Mouse (Mus musculus): ENCODE data around the gene Cryba1.

Cryba1 gene

DNA sequence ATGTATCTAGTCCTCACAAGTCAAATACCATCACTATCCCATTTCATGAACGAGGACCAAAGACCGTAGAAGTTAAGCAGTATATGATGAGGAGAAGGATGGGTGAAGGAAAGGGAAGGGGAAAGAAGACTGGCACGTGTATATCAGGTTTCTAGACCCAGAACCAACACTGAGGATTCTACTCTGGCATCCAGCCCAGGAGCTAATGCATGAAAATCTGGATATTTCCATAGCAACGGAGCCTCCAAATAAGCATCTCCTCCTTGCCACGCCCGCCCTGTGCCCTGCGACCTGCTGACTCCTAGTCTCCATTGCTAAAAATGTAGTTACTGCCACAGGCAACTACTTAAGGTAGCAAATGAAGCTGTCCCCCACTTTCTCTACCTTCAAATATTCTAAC, 317 bp downstream of the Cryba1 start:
- in situ Hi-C loops (cut with MboI; ENCODE audit: unreplicated experiment in 2 of 2): no loop called here

DNA sequence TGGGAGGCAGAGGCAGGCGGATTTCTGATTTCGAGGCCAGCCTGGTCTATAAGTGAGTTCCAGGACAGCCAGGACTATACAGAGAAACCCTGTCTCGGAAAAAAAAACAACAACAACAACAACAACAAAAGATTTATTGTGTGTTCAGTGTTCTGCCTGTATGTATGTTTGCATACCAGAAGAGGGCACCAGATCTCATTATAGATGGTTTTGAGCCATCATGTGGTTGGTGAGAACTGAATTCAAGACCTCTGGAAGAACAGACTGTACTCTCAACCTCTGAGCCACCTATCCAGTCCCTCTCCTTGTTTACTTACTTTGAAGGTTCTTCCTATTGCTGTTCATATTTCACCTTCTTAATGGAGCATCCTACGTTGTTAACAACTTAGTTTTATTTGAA, 3.7 kb downstream of the Cryba1 start:
- in situ Hi-C loops (cut with MboI; ENCODE audit: unreplicated experiment in 2 of 2): no loop called here

DNA sequence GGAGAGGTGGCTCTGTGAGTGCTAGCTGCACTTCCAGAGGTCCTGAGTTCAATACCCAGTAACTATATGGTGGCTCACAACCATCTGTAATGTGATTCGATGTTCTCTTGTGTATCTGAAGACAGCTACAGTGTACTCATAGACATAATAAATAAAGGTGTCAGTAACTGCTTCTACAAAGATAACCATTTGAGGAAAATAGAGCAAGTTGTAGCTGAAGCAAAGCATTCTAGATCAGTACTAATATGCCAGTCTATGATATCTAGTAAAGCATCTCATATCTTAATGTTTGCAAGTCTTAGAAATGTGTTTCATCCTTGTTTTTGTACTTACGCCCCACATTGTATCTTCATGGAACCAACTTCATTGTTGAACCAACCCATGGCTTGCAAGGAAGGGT, 6.0 kb downstream of the Cryba1 start:
- in situ Hi-C loops (cut with MboI; ENCODE audit: unreplicated experiment in 2 of 2): no loop called here

DNA sequence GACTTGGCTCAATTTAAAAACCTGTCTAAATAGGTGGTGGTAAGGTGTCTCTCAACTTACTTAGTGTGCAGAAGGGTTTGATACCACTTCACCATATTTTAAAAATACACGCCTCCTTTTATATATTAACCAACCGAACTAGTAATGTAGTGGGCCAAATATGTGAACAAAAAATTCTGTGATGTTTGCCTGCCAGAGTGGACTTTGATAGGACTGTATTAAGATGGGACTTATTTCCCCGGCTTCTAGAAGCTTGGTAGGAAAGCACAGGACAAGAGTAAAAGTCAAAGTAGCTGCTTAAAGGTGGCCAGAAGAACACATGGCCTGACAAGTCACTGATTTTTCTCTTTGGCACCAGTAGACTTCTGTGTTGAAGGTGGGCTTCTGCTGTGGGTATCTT, 11.3 kb downstream of the Cryba1 start:
- in situ Hi-C loops (cut with MboI; ENCODE audit: unreplicated experiment in 2 of 2): no loop called here

DNA sequence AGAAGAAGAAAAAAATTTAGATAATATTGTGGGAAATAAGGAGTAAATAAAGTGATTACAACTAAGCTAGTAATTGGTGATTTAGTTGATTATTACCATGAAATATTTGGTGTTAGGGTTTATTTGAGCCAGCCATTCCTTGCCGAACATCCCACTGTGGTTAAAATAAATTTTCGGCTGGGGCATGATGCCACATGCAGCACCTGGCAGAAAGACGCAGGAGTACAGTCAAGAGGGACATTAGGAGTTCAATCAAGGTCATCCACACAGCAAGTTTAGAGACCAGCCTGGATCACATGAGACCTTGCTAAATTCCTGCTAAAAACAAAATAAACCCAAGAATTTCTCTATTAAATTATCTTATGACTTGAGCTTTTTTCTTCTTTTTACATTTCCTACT, 16.0 kb downstream of the Cryba1 start:
- in situ Hi-C loops (cut with MboI; ENCODE audit: unreplicated experiment in 2 of 2): no loop called here

DNA sequence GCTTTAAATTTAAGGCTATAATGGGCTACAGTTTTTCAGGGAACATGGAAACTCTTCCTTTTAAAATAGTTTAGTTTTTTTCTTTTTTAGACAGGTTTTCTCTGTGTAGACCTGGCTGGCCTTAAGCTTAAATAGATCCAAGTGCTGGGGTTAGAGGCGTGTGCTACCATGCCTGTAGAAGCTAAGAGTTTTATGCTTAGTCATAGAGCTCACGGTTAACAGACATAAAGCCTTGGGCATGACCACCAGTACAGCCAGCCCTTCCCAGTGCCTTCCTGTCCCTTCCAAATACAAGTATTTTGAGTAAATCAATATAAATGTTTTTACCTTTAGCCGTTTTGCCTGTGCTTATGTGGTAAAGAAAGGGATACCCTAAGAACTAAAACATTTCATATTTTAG, 19.2 kb downstream of the Cryba1 start:
- in situ Hi-C loops (cut with MboI; ENCODE audit: unreplicated experiment in 2 of 2): no loop called here

DNA sequence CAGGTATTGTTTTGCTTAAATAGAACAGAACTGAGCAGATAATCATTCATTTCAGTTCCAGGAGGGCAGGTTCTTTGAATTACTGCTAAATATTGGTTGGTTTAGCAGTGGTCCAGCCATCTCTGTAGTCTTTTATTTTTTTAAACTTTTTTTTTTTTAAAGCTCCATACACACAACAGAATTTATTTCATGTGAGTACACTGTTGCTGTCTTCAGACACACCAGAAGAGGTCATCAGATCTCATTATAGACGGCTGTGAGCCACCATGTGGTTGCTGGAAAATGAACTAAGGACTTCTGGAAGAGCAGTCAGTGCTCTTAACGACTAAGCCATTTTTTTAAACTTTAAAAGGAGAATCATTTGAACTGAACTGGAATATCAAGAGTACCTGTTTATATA, 27.9 kb downstream of the Cryba1 start:
- in situ Hi-C loops (cut with MboI; ENCODE audit: unreplicated experiment in 2 of 2): no loop called here

DNA sequence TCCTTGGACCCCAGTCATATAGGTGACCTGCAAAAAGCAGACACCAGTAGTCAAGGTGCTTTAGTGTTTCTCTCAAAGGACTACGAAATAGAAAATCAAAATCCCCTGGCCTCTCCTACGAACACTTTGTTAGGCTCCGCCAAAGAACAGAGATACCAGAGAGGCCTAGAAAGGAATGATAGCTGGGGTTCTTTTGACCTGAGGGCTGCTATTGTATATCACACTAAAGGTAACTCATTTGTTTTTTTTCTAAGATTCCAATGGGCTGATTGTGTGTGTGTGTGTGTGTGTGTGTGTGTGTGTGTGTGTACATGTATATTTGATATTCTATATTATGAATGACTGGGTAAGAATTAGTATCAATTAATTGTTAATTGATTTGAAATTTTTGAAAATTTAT, 32.1 kb downstream of the Cryba1 start:
- in situ Hi-C loops (cut with MboI; ENCODE audit: unreplicated experiment in 2 of 2): no loop called here

DNA sequence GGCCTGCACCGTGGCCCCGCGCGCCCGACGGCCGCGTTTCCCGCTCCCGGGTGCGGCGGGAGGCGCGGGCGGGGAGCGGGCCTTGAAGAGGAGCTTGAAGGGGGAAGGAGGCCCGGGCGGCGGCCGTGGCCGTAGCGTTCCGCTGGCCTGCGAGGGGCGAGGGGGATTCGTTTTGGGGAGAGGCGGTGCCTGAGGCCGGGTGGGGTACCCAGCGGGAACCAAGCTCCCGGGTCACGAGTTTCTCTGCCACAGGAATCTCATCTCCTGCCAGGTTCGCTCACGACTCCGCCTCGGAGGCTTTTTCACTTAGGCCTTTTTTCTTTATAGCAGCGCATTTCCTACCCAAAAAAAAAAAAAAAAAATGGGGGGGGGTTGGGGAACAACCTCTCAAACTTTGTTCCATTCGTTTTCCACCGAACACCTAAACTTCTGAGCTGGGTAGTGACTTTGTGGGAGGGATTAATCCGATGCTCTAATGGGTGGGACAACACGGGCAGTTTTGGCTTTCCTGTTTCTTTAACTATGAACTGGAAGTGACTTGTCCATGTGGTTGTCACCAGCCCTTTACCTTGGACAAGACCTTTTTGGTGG, 37.4 kb downstream of the Cryba1 start:
- in situ Hi-C loops (cut with MboI; ENCODE audit: unreplicated experiment in 2 of 2): no loop called here

DNA sequence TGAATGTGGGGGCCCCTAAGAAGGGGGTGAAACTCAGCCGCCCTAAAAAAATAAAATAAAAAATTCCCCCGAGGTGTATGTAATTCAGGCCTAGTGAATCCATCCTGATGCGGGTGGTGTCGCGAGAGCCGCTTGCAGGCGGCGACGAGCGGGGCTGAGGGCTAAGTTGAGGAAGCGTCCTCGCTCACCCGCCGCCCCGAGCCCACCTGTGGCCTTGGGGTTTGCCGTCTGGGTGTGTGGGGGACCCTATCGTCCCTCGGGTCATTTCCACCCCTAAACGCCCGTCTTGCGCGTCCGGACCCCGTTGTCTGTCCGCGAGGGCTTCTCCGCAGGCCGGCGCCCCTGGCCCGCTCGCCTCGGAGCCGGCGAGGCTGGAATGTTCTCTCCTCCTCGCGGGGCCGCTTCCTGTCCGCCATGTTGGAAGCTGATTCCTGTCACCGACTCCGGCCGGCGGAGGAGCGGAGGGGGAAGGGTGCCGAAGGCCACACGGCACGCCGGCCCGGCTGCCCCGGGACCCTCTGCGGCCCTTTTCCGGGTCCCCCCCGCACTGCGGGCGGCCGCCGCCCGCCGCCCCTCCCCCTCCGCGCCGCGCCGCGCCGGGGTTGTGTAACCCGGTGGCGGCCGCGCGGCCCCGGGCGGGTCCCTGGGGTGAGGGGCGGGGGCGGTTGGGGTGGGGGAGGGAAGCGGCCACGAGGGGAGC, 38.1 kb downstream of the Cryba1 start:
- in situ Hi-C loops (cut with MboI; ENCODE audit: unreplicated experiment in 2 of 2): no loop called here

DNA sequence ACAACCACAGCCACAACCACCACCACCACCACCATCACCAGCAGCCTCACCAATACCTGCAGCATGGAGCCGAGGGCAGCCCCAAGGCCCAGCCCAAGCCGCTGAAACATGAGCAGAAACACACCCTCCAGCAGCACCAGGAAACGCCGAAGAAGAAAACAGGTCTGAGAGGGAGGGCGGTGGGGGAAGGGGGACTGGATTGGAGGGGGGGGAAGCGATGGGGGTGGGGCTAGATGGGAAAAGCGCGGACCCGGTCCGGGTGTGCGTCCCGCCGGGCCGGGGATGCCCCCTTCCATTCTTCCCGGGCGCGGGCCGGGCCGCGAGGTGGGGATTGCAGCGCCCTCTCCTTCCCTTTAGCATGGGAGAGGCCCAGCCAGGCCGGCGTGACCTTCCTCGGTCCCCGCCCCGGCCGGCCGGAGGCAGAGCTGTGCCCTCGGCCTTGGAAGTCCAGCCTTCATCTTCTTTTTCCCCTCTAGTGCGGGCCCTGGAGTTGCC, 38.7 kb downstream of the Cryba1 start:
- in situ Hi-C loops (cut with MboI; ENCODE audit: unreplicated experiment in 2 of 2): no loop called here

DNA sequence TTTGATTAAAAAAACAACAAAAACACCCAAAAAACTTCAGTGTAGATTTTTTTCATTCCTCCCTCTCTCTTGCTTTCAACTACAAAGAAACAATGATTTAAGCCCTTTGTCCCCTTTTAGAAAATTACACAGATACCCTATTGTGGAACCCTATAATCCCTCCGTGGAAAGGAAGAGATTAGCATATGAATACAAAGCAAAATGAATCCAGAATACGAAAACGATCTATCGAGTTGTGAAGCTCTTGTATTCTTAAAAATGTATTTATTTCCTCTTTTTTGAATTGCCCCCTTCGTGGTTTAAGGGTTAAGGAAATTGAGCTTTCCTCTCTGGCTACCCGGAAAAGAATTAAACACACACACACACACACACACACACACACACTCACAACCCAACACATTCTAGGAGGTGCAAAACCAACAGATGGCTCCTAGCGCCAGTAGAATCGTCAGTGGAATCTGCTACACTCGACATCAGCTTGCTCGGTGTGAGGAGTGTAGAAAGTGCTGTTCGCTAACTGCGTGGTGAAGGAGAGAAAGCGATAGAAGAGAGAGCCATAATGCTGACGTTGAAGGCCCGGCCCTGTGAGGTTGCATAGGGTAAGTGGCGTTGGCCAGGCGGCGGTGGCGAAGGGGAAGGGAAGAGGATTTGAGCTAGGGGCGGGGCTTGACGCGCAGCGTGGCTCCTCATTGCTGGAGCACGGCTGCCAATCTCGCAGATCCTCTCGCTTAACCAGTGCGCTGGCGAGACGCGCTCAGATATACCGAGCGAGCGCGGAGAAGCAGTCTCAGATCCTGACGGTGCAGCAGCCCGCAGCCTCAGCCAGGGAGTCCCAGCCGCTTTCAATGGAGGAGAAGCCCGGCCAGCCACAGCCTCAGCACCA, 39.5 kb downstream of the Cryba1 start, which contains the start of gene Nufip2:
Gene Nufip2, plus strand, starts transcription at position 773 of the 883 bp plus-strand sequence.
- in situ Hi-C loops (cut with MboI; ENCODE audit: unreplicated experiment in 2 of 2): no loop called here

DNA sequence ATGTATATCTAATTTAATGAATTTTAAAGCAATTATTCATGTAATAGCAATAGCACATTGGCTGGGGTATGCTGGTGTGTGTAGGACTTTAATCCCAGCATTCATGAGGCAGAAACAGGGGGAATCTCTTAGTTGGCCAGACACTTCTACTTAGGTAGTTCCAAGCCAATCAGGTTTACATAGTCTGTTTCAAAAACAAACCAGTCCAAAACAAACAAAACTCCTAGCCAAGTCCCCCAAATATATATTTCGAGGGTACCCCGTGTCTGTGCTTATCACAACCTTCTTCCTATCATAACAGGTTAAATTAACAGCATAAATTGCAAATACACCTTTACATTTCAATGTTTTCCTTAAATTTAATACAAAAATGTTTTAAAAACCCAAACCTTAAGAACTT, 40.2 kb downstream of the Cryba1 start:
- in situ Hi-C loops (cut with MboI; ENCODE audit: unreplicated experiment in 2 of 2): no loop called here

DNA sequence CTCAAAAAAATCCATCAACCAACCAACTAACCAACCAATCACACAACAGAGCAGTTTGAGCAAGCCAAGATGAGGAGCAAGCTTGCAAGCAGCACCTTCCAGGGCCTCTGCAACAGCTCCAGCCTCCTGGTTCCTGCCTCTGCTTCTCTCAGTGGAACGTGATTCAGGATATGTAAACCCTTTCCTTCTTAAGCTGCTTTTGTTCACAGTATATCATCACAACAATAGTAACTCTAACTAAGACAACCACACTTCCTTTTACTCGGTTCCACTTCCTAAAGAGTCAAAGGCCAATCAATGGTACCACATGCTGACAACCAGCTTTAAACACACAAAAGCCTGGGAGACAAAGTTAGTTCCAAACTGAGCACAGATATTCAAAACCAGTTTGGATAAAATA, 45.1 kb downstream of the Cryba1 start:
- in situ Hi-C loops (cut with MboI; ENCODE audit: unreplicated experiment in 2 of 2): no loop called here

DNA sequence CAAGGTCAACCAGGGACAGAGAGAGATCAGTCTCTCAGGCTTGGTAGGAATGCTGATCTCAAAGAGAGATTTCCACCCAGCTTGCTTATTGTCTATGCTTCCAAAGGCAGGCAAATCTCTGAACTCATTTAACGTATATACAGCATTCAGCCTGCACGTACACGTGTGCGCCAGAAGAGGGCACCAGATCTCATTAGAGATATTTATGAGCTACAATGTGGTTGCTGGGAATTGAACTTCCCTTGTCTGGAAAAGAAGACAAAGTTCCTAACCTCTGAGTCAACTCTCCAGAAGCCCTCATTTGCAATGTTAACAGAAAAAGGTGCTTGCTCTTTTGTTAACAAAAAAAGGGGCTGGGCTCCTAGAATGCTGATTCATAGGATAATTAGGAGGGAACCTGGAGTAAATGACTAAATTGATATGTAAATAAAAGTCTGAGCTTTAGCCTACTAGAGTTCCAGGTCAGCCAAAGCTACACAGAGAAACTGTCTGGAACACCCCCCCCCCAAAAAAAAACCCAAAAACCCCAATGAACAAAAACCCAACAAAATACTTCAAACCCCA, 51.6 kb downstream of the Cryba1 start:
- in situ Hi-C loops (cut with MboI; ENCODE audit: unreplicated experiment in 2 of 2): no loop called here

DNA sequence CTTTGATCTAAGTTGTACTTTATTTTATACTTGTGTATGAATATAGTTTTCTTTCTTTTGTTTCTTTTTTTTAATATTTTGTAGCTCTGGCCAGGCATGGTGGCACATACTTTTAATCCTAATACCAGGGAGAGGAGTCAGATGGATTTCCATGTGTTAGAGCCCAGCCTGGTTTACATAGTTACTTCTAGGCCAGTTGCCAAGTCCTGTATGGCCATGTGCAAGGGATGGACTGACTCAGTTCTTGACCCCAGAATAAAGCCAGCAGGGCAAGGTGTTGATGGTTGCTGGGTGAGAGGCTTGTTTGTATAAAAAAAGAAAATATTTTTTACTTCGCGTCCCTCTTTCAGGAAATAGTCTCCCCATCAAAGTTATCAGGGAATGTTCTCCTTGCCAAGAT, 52.3 kb downstream of the Cryba1 start:
- in situ Hi-C loops (cut with MboI; ENCODE audit: unreplicated experiment in 2 of 2): no loop called here

Measured in v-Abl transformed pro-B cells (cell line).